Mouse (Mus musculus) embryonic facial prominence, embryonic 10.5 days (tissue): ENCODE results near the gene Ppp1r16b. TPM values are rescaled to one million over a fixed set of nuclear protein-coding genes. Genes with fewer than 3 reads are reported as not detected.

Experiments used
- DNase-seq: peaks from one replicate; pipeline ENCODE4 v3.0.0-alpha.2; 2017; ENCODE audit warnings: low spot score
- H3K27ac ChIP-seq: fragments of 300-500 bp; sonication (generic); replicated peaks from 2 replicates; pipeline ENCODE4 v1.5.1; 2016; ENCODE audit warnings: mild to moderate bottlenecking
- H3K27me3 ChIP-seq: fragments of 300-500 bp; sonication (generic); replicated peaks from 2 replicates; pipeline ENCODE4 v1.6.1; 2016; ENCODE audit warnings: low read depth, mild to moderate bottlenecking; ENCODE audit not compliant: poor library complexity, severe bottlenecking
- H3K36me3 ChIP-seq: fragments of 300-500 bp; sonication (generic); replicated peaks from 2 replicates; pipeline ENCODE4 v1.6.1; 2016; ENCODE audit warnings: mild to moderate bottlenecking, moderate library complexity
- H3K4me1 ChIP-seq: fragments of 300-500 bp; sonication (generic); 2 replicates; pipeline ENCODE4 v1.6.1; 2016
- H3K4me3 ChIP-seq: fragments of 300-500 bp; sonication (generic); 2 replicates; pipeline ENCODE4 v1.5.1; 2016; ENCODE audit warnings: mild to moderate bottlenecking, moderate library complexity
- H3K9me3 ChIP-seq: fragments of 300-500 bp; sonication (generic); 2 replicates; pipeline ENCODE4 v1.6.1; 2016; ENCODE audit warnings: mild to moderate bottlenecking
- whole genome bisulfite sequencing: fragments of 180-500 bp; shearing (Covaris S2); methylation state at CpG from one replicate; pipeline ENCODE4 v1.1.7; 2016; 5-methylcytosine and 5-hydroxymethylcytosine counted together
- polyA plus RNA-seq: library from polyadenylated mRNA; unstranded; fragments of >200 nt; fragmentation: Nextera tagmentation; extraction: Ambion mirVana; gene quantifications from 2 replicates; pipeline ENCODE4 v1.2.1, GENCODE M21; 2016

Gene Ppp1r16b
- polyA plus RNA-seq, 1 experiment from 2014 or later, result 3.3 TPM

GRCm38 (mm10) chr2:158768771-158769170 is 103.6 kb downstream of the Ppp1r16b start:
- no peak for DNase-seq
- H3K27me3 ChIP-seq, result no peaks in the 10 kb centered on the region
- peaks cover 27% of the 10 kb centered on the region for H3K36me3 ChIP-seq
- H3K9me3 ChIP-seq, result no peaks in the 10 kb centered on the region
- peak overlapping the region; percentile 90; the same call in 1 of the 2 replicates for H3K27ac ChIP-seq
- 8% methylated on average over 5 of the region's 5 CpGs for WGBS
- H3K4me3 ChIP-seq, result peak overlapping the region; percentile 78
- peaks cover 47% of the 10 kb centered on the region for H3K4me1 ChIP-seq

- Histone ChIP-seq H3K9me3 (no peaks in the 10 kb centered on the region), H3K36me3 (peaks cover 39% of the 10 kb centered on the region), H3K4me1 (peaks cover 52% of the 10 kb centered on the region), H3K27ac (no peak overlapping the region), H3K4me3 (peak overlapping the region; percentile 78), H3K27me3 (no peaks in the 10 kb centered on the region)
- DNase-seq, result no peak
- WGBS, result 67% methylated on average over 13 of the region's 13 CpGs
Observed at GRCm38 (mm10) chr2:158770126-158770757, 105.0 kb downstream of the Ppp1r16b start.

- Histone ChIP-seq H3K36me3 (peaks cover 49% of the 10 kb centered on the region), H3K27me3 (no peaks in the 10 kb centered on the region), H3K9me3 (no peaks in the 10 kb centered on the region), H3K4me3 (peak overlapping the region; percentile 36; the same call in 1 of the 2 replicates), H3K4me1 (peaks cover 57% of the 10 kb centered on the region), H3K27ac (no peak overlapping the region)
- WGBS, result 60% methylated on average over 11 of the region's 11 CpGs
- DNase-seq, result no peak
Observed at GRCm38 (mm10) chr2:158771066-158771763, 106.0 kb downstream of the Ppp1r16b start.

- H3K9me3 ChIP-seq, result no peaks in the 10 kb centered on the region
- H3K27ac ChIP-seq, result no peak overlapping the region
- H3K4me1 ChIP-seq, result peaks cover 63% of the 10 kb centered on the region
- WGBS, result 87% methylated on average over 13 of the region's 13 CpGs
- H3K4me3 ChIP-seq, result no peak overlapping the region
- DNase-seq, result no peak
- H3K36me3 ChIP-seq, result peaks cover 65% of the 10 kb centered on the region
- no peaks in the 10 kb centered on the region for H3K27me3 ChIP-seq
Observed at GRCm38 (mm10) chr2:158772808-158773207, 107.6 kb downstream of the Ppp1r16b start.

GRCm38 (mm10) chr2:158774886-158775285 is 109.7 kb downstream of the Ppp1r16b start:
- Histone ChIP-seq H3K9me3 (no peaks in the 10 kb centered on the region), H3K36me3 (peaks cover 81% of the 10 kb centered on the region), H3K4me3 (no peak overlapping the region), H3K27me3 (no peaks in the 10 kb centered on the region), H3K27ac (no peak overlapping the region), H3K4me1 (peaks cover 59% of the 10 kb centered on the region)
- WGBS, result 75% methylated on average over 8 of the region's 8 CpGs
- DNase-seq, result no peak

GRCm38 (mm10) chr2:158776716-158777115 is 111.5 kb downstream of the Ppp1r16b start:
- Histone ChIP-seq H3K4me1 (peaks cover 41% of the 10 kb centered on the region), H3K4me3 (no peak overlapping the region), H3K27ac (no peak overlapping the region), H3K27me3 (no peaks in the 10 kb centered on the region), H3K9me3 (no peaks in the 10 kb centered on the region), H3K36me3 (peaks cover 92% of the 10 kb centered on the region)
- 95% methylated on average over 4 of the region's 4 CpGs for WGBS
- DNase-seq, result no peak

- Histone ChIP-seq H3K4me1 (peaks cover 33% of the 10 kb centered on the region), H3K4me3 (no peak overlapping the region), H3K9me3 (no peaks in the 10 kb centered on the region), H3K27ac (no peak overlapping the region), H3K27me3 (no peaks in the 10 kb centered on the region), H3K36me3 (peaks cover 92% of the 10 kb centered on the region)
- 89% methylated on average over 6 of the region's 6 CpGs for WGBS
- no peak for DNase-seq
Observed at GRCm38 (mm10) chr2:158777490-158777889, 112.3 kb downstream of the Ppp1r16b start.

GRCm38 (mm10) chr2:158778349-158778748 is 113.2 kb downstream of the Ppp1r16b start:
- H3K27me3 ChIP-seq, result no peaks in the 10 kb centered on the region
- H3K9me3 ChIP-seq, result no peaks in the 10 kb centered on the region
- no peak for DNase-seq
- peaks cover 92% of the 10 kb centered on the region for H3K36me3 ChIP-seq
- peaks cover 29% of the 10 kb centered on the region for H3K4me1 ChIP-seq
- WGBS, result 80% methylated on average over 7 of the region's 7 CpGs
- H3K4me3 ChIP-seq, result no peak overlapping the region
- no peak overlapping the region for H3K27ac ChIP-seq

GRCm38 (mm10) chr2:158781126-158781525 is 115.9 kb downstream of the Ppp1r16b start:
- Histone ChIP-seq H3K27me3 (no peaks in the 10 kb centered on the region), H3K9me3 (no peaks in the 10 kb centered on the region), H3K4me1 (peaks cover 19% of the 10 kb centered on the region), H3K4me3 (no peak overlapping the region), H3K27ac (no peak overlapping the region), H3K36me3 (peaks cover 94% of the 10 kb centered on the region)
- DNase-seq, result no peak
- 95% methylated on average over 7 of the region's 7 CpGs for WGBS

GRCm38 (mm10) chr2:158786927-158787795 is 122.0 kb downstream of the Ppp1r16b start:
- H3K9me3 ChIP-seq, result no peaks in the 10 kb centered on the region
- H3K36me3 ChIP-seq, result peaks cover 56% of the 10 kb centered on the region
- H3K27me3 ChIP-seq, result no peaks in the 10 kb centered on the region
- WGBS, result 92% methylated on average over 14 of the region's 14 CpGs
- no peak overlapping the region for H3K4me3 ChIP-seq
- H3K27ac ChIP-seq, result no peak overlapping the region
- H3K4me1 ChIP-seq, result no peaks in the 10 kb centered on the region
- no peak for DNase-seq

- peak within 1 kb of the TSS; percentile 90 for H3K4me3 ChIP-seq
- peaks cover 20% of the 10 kb centered on the region for H3K4me1 ChIP-seq
- H3K27ac ChIP-seq, result peak within 1 kb of the TSS; percentile 92
- no peaks in the 10 kb centered on the region for H3K9me3 ChIP-seq
- DNase-seq, result peak; percentile 99
- H3K36me3 ChIP-seq, result peaks cover 5% of the 10 kb centered on the region
- under 1% methylated on average over 33 of the region's 33 CpGs for WGBS
- H3K27me3 ChIP-seq, result no peaks in the 10 kb centered on the region
Observed at GRCm38 (mm10) chr2:158794494-158795004, 129.4 kb downstream of the Ppp1r16b start, which contains the start of gene Dhx35. Dhx35 (plus strand) TSS chr2:158794807.

GRCm38 (mm10) chr2:158795043-158795442 is 129.8 kb downstream of the Ppp1r16b start:
- no peak for DNase-seq
- H3K36me3 ChIP-seq, result peaks cover 10% of the 10 kb centered on the region
- 0 out of 2 replicates have a peak, but pooled peaks cover 3% of the 10 kb centered on the region for H3K9me3 ChIP-seq
- peak overlapping the region; percentile 90 for H3K4me3 ChIP-seq
- no peaks in the 10 kb centered on the region for H3K27me3 ChIP-seq
- H3K4me1 ChIP-seq, result peaks cover 20% of the 10 kb centered on the region
- peak overlapping the region; percentile 92 for H3K27ac ChIP-seq
- 12% methylated on average over 15 of the region's 15 CpGs for whole genome bisulfite sequencing
